Mouse (Mus musculus): ENCODE measurements around the gene Wdsub1. TPM values are rescaled to one million over a fixed set of nuclear protein-coding genes. Genes with fewer than 3 reads are reported as not detected.
"Not testable (repeated sequence)": the region's sequence is repeated elsewhere in the genome, so short reads cannot be mapped to it uniquely, and the experiment has no call there.

Wdsub1 gene
- polyA plus RNA-seq, 1 experiment from 2014 or later: 34.2 TPM

DNA sequence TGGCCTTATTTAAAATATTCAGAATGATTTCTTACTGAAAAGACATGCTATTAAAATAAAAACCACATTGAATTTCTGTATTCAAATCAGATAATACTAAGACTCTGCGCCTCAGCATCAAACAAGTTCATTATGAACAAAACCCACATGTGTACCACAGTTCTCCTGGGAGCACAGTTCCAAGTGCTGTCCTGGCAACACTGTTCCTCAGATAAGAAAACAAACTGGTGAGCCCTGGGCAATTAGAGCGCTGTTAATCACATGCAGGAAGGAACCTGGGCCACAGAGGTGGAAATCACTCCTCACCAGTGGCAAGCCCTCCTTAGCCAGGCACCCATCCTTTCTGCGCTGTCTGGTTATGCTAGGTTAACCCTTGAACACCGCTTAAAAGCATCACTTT lies 5.1 kb downstream of the Wdsub1 start:
- Histone ChIP-seq H3K36me3 (peaks cover 12% of the 10 kb centered on the region), H3K27ac (no peak overlapping the region), H3K4me2 (no peak overlapping the region), H3K27me3 (no peaks in the 10 kb centered on the region), H3K4me1 (0 out of 2 replicates have a peak, but pooled peaks cover 3% of the 10 kb centered on the region), H3K9ac (no peak overlapping the region), H3K4me3 (no peak overlapping the region), H3K9me3 (no peaks in the 10 kb centered on the region)
- 84% methylated on average over 4 of the region's 4 CpGs for WGBS
- ATAC-seq (ENCODE audit: insufficient number of reproducible peaks, low FRiP score, low TSS enrichment, low read depth): no peak

DNA sequence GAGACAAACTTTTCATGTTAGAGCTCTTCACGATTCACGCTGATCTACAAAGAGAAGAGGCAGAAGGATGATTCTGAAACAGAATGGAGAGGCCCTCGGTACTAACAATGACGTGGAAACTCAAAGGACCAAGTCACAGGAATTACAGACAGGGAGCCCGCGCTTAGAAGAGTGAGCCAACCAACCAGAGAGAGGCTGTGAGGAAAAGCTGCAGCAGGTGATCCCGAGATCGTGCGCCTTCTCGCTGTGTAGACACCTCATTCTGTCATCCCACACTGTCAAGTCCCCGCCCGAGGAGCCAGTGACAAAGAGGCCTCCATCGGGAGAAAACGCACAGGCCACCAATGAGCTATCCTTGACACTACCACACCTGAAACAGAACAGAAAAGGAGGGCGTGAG lies 5.9 kb downstream of the Wdsub1 start:
- WGBS: 94% methylated on average over 15 of the region's 15 CpGs
- H3K9ac ChIP-seq: no peak overlapping the region
- H3K27ac ChIP-seq: no peak overlapping the region
- no peaks in the 10 kb centered on the region for H3K9me3 ChIP-seq
- H3K4me2 ChIP-seq: no peak overlapping the region
- no peak for ATAC-seq (ENCODE audit: insufficient number of reproducible peaks, low FRiP score, low TSS enrichment, low read depth)
- H3K27me3 ChIP-seq: no peaks in the 10 kb centered on the region
- H3K36me3 ChIP-seq: peaks cover 20% of the 10 kb centered on the region
- H3K4me1 ChIP-seq: 0 out of 2 replicates have a peak, but pooled peaks cover 3% of the 10 kb centered on the region
- H3K4me3 ChIP-seq: no peak overlapping the region

DNA sequence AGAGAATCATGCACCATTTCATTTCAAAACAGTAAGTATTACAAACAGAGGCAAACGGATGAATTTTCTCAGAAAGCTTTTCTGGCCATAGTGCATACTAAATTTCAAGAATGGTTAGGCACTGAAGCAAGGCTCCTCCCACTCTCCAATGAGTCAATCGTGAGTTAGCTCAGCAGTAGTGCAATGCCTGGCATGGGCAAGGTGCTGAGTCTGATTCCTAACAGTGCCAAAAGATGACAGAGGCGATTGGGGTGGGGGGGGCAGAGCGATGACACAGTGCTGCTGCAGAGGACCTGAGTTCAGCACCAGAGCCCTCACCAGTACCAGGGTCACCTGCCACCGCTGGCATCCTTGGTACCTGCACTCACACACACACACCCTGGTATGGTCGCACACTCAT lies 11.9 kb downstream of the Wdsub1 start:
- Histone ChIP-seq H3K4me1 (no peaks in the 10 kb centered on the region), H3K36me3 (peaks cover 20% of the 10 kb centered on the region), H3K27ac (no peak overlapping the region), H3K9me3 (no peaks in the 10 kb centered on the region), H3K4me3 (no peak overlapping the region), H3K4me2 (no peak overlapping the region), H3K27me3 (no peaks in the 10 kb centered on the region), H3K9ac (no peak overlapping the region)
- 87% methylated on average over 6 of the region's 6 CpGs for WGBS
- no peak for ATAC-seq (ENCODE audit: insufficient number of reproducible peaks, low FRiP score, low TSS enrichment, low read depth)

DNA sequence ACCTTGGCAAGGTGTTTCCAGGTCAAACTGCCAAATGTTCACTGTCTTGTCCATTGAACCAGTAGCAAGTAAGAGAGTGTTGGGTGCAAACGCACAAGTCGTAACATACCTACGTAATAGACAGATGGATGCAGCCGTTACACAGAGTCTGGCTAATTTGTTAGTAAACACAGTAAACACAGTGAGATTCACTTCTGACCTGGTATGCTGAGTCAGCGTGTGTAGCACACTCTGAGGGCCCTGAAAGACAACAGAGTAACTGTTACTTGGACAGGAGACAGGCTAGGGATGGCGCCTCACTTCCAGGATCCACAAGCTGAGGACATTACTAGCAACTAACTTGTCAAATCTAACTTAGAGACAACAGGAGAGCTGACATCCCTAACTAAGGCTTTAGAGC lies 19.8 kb downstream of the Wdsub1 start:
- no peak for ATAC-seq (ENCODE audit: insufficient number of reproducible peaks, low FRiP score, low TSS enrichment, low read depth)
- 91% methylated on average over 6 of the region's 6 CpGs for WGBS

DNA sequence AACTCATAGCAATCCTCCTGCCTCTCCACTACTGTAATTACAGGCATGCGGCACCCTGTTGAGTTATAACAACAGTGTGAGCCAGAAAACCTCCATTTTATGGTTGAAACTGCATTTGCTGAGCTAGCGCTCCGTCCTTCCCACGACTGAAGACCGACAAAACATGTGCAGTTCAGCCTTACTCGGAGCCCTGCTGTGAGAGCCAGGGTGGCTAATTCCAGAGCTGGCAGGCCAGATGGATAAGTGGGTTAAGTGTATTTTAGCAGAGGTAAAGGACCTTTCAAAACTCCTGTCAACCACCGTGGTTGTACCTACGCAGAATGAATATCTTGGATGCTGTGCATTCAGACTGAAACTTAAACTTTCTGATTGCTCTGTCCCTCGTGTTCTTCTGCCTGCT lies 28.0 kb downstream of the Wdsub1 start:
- Histone ChIP-seq H3K4me1 (no peaks in the 10 kb centered on the region), H3K27me3 (no peaks in the 10 kb centered on the region), H3K9ac (no peak overlapping the region), H3K4me3 (no peak overlapping the region), H3K4me2 (no peak overlapping the region), H3K36me3 (peaks cover 26% of the 10 kb centered on the region), H3K9me3 (no peaks in the 10 kb centered on the region), H3K27ac (no peak overlapping the region)
- no peak for ATAC-seq (ENCODE audit: insufficient number of reproducible peaks, low FRiP score, low TSS enrichment, low read depth)
- 54% methylated on average over 9 of the region's 9 CpGs for WGBS

More for the DNA sequence above, 19.8 kb downstream of the Wdsub1 start:
- Histone ChIP-seq H3K4me3 (no peak overlapping the region), H3K4me2 (no peak overlapping the region), H3K27me3 (no peaks in the 10 kb centered on the region), H3K9me3 (no peaks in the 10 kb centered on the region), H3K4me1 (no peaks in the 10 kb centered on the region), H3K27ac (no peak overlapping the region), H3K36me3 (peaks cover 27% of the 10 kb centered on the region), H3K9ac (no peak overlapping the region)

DNA sequence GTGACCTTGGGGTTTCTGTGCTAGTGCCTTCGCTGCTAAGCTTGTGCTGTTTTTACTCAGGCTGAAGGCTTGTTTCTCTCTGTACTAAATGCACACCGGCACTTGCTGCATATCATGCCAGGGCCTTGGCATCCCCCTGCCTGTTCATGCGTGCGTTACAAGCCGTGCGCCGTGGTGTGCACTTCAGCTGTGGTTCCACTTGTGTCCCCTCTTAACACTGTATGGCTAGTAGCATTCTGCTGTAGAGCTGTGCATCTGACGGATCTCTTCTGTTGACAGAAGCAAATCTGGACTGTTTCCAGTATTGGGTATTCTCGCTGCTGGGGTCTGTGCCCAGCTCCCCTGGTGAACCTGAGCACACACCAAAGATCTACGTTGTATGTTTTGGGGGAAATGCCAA lies 28.8 kb downstream of the Wdsub1 start:
- Histone ChIP-seq H3K4me2 (no peak overlapping the region), H3K36me3 (peaks cover 26% of the 10 kb centered on the region), H3K4me3 (no peak overlapping the region), H3K27me3 (no peaks in the 10 kb centered on the region), H3K9me3 (no peaks in the 10 kb centered on the region), H3K9ac (no peak overlapping the region), H3K4me1 (no peaks in the 10 kb centered on the region), H3K27ac (no peak overlapping the region)
- ATAC-seq (ENCODE audit: insufficient number of reproducible peaks, low FRiP score, low TSS enrichment, low read depth): no peak
- WGBS: 94% methylated on average over 10 of the region's 10 CpGs

DNA sequence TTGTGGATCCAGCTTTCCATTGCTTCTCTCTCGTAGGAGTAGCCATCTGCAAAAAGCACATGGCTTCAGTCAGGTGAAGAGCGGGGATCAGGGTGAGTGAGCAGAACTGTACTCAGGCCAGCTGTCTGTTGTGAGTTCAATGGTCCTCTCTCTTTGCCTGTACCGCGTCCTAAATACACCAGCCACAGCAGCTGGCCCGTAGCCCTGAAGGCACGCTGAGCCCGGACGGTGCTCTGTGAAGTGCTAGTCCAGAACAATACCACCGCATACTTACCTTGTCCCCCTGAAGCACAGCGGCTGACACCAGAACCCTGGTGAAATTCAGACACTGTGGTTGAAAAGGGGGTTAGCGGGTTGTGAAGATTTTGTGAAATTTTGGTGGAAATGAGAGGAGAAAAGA lies 29.5 kb downstream of the Wdsub1 start:
- Histone ChIP-seq H3K9ac (no peak overlapping the region), H3K4me2 (no peak overlapping the region), H3K27ac (no peak overlapping the region), H3K4me3 (no peak overlapping the region), H3K9me3 (no peaks in the 10 kb centered on the region), H3K36me3 (peaks cover 24% of the 10 kb centered on the region), H3K4me1 (no peaks in the 10 kb centered on the region), H3K27me3 (no peaks in the 10 kb centered on the region)
- ATAC-seq (ENCODE audit: insufficient number of reproducible peaks, low FRiP score, low TSS enrichment, low read depth): no peak
- WGBS: 85% methylated on average over 11 of the region's 11 CpGs

DNA sequence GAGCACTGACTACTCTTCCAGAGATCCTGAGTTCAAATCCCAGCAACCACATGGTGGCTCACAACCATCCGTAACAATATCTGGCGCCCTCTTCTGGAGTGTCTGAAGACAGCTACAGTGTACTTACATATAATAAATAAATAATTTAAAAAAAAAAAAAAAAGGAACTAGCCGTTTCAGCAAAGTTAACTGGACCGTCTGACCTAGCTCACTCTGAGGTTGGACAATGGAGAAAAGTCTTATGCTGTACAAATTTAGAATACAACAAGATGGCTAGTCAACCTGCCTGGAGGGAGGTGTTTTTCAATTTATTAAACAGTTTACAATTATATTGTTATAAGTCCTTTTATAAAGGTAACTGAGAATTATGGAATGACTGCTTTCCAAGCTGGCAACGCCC lies 30.5 kb downstream of the Wdsub1 start:
- H3K4me1 ChIP-seq; H3K9me3 ChIP-seq; H3K27ac ChIP-seq; H3K4me3 ChIP-seq; H3K27me3 ChIP-seq; H3K9ac ChIP-seq; ATAC-seq (ENCODE audit: insufficient number of reproducible peaks, low FRiP score, low TSS enrichment, low read depth); H3K4me2 ChIP-seq: not testable (repeated sequence)
- WGBS: 90% methylated on average over 5 of the region's 5 CpGs
- peaks cover 16% of the 10 kb centered on the region for H3K36me3 ChIP-seq

DNA sequence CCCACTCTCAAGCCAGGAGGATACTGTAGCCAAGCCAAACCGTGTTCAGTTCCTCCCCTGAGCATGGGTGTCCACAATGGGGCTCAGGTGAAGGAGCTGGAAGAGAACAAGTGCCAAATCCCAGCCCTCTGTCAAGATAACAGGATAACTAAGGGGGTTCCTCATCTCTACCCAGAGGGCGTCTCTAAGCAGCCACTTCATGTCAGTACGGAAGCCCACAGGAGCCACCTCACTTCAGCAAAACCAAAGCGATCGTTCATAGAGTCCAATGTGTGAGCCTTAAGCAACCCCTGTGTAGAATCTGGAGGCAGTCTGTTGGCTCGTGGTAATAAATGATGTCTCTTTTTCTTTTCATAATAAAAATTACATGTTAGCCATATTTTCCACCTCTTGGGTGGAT lies 38.5 kb downstream of the Wdsub1 start:
- WGBS: 84% methylated on average over 6 of the region's 6 CpGs
- H3K9me3 ChIP-seq: no peaks in the 10 kb centered on the region
- no peak overlapping the region for H3K9ac ChIP-seq
- ATAC-seq (ENCODE audit: insufficient number of reproducible peaks, low FRiP score, low TSS enrichment, low read depth): no peak
- H3K36me3 ChIP-seq: peaks cover 46% of the 10 kb centered on the region
- H3K4me2 ChIP-seq: no peak overlapping the region
- no peak overlapping the region for H3K27ac ChIP-seq
- H3K27me3 ChIP-seq: no peaks in the 10 kb centered on the region
- H3K4me3 ChIP-seq: no peak overlapping the region
- H3K4me1 ChIP-seq: peaks cover 9% of the 10 kb centered on the region; the same call in 1 of the 2 replicates

DNA sequence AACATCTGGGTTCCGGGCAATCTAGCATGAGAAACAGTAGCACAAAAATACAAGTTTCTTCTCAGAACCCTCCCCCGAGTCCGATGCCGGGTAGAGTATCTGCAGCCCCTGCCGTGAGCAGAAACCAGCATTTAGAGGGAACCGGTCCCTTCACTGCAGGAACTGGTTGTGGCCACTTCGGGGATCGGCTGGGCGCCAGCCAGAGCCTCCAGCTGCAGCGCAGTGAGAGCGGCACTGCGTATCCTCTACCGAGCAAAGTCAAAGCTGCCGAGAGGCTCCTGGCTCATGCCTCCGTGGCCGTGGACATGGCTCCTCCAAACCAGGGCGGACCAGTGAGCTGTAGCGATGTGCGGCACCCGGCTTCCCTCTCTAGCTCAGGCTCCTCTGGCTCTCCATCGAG lies 39.2 kb downstream of the Wdsub1 start:
- Histone ChIP-seq H3K4me3 (no peak overlapping the region), H3K9me3 (no peaks in the 10 kb centered on the region), H3K27me3 (no peaks in the 10 kb centered on the region), H3K27ac (no peak overlapping the region), H3K36me3 (peaks cover 52% of the 10 kb centered on the region), H3K9ac (no peak overlapping the region), H3K4me1 (peaks cover 9% of the 10 kb centered on the region; the same call in 1 of the 2 replicates), H3K4me2 (no peak overlapping the region)
- 90% methylated on average over 21 of the region's 21 CpGs for WGBS
- ATAC-seq (ENCODE audit: insufficient number of reproducible peaks, low FRiP score, low TSS enrichment, low read depth): no peak

DNA sequence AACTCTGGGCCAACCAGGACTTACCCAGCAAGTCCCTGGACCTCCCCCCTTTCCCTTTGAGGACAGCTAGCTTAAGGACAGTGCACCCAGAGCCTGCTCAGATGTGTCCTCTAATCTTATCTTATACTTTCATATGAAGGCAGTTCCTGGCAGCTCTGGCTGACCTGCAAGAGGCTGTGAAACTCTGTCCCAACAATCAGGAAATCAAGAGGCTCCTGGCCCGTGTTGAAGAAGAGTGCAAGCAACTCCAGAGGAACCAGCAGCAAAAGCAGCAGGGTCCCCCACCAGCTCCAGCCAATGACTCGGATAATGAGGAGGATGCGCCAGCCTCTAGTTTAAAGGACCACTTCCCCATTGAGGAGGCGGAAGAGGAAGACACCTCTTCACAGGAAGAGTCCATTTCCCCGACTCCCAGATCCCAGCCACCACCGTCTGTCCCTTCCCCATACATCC lies 39.8 kb downstream of the Wdsub1 start:
- Histone ChIP-seq H3K4me1 (peaks cover 9% of the 10 kb centered on the region; the same call in 1 of the 2 replicates), H3K4me2 (no peak overlapping the region), H3K27me3 (no peaks in the 10 kb centered on the region), H3K36me3 (peaks cover 57% of the 10 kb centered on the region), H3K27ac (no peak overlapping the region; the same call in 1 of the 2 replicates), H3K4me3 (no peak overlapping the region), H3K9me3 (no peaks in the 10 kb centered on the region), H3K9ac (no peak overlapping the region)
- no peak for ATAC-seq (ENCODE audit: insufficient number of reproducible peaks, low FRiP score, low TSS enrichment, low read depth)
- 82% methylated on average over 6 of the region's 6 CpGs for WGBS

DNA sequence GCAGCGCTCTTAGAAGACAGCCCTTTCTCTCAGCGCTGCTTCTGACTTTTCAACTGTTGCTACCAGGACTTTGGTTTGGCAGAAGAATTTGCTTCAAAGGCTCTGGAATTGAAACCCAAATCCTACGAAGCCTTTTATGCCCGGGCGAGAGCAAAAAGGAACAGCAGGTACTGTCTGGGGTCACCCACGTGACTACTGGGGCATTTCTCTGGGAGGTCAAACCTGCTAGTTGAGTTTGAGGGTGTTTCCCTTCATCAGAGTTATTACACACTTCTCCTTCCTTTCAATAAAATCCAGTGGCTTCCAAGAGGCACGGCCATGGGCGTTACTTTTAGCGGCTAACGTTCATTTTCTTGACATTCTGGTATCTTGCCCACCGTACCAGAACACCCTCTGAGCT lies 40.4 kb downstream of the Wdsub1 start:
- no peak overlapping the region for H3K4me3 ChIP-seq
- H3K9me3 ChIP-seq: no peaks in the 10 kb centered on the region
- no peaks in the 10 kb centered on the region for H3K27me3 ChIP-seq
- peak overlapping the region; percentile 59 for H3K27ac ChIP-seq
- peaks cover 9% of the 10 kb centered on the region; the same call in 1 of the 2 replicates for H3K4me1 ChIP-seq
- H3K4me2 ChIP-seq: no peak overlapping the region
- no peak overlapping the region for H3K9ac ChIP-seq
- peaks cover 62% of the 10 kb centered on the region for H3K36me3 ChIP-seq
- 63% methylated on average over 11 of the region's 11 CpGs for WGBS
- ATAC-seq (ENCODE audit: insufficient number of reproducible peaks, low FRiP score, low TSS enrichment, low read depth): no peak

All from limb, embryonic 15.5 days (tissue).